Mouse (Mus musculus): ENCODE data around the gene Ercc6l2.

- TF ChIP-seq CTCF (IDR thresholded peaks at IDR 0.05; ENCODE audit: extremely low read depth, insufficient read depth, low read length) (no peak), POLR2A (IDR thresholded peaks at IDR 0.05; ENCODE audit: extremely low read depth, insufficient read depth, low read length) (no peak)
Measured at GRCm38 (mm10) chr13:63872585-63873282, 57.7 kb downstream of the Ercc6l2 start.
